7 mouse cellular contexts compared by ENCODE assay signal in the genomic region with DNA sequence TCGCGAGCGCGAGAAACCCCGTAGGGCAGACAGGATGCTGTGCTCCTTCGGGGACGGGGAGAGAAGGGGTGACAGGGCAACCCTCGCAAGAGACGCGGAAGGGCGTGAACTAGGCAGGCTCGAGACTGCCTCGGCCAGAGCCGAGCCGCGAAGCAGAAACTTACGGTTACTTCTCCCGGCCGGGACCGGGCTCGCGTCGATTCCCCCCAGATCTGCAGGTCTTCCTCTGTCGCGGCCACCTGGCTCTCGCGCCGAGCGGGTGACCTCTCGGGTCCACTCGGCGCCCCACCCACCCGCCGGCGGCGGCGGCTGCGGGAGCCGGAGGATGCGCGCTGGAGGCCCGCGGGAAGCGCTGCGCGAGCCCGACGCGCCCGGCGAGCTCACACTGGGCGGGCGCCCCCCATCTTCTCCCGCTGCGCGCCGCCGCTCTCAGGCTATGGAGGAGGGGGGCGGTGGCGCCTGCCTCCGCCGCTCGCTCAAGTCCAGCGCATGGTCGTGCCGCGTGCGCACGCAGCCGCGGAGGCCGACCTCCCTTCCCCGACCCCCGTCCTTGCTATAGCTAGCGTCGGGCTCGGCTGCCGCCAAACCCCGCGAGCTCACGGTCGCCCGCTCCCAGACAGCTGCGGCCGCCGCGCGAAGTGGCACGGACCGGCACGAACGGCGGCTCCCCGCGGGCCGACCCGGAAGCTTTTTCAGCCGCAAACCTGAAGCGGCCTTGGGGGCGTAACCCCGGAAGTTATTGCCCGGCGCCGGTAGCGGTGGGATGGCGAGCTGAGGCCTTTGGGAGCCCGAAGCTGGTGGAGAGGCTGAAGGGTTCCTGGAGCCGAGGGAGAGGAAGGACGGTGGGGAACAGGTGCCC. TPM values are rescaled to one million over a fixed set of nuclear protein-coding genes. Genes with fewer than 3 reads are reported as not detected.
DNase-seq lines count a peak whose midpoint lies in the region; ATAC-seq lines count a peak whose summit lies in the region.

A gene (minus strand): TSS at position 493 of the 859 bp plus-strand sequence.
A gene (plus strand): TSS at position 752 of the 859 bp plus-strand sequence.

- intact Hi-C loops in left cerebral cortex, postnatal 25 days (cut with DNase I), result loop anchor here (2.0 kb wide), 1 partner anchor 156 kb away; no protein-coding TSS in a partner anchor

- H3K9ac ChIP-seq in intestine, embryonic 15.5 days, result peak within 1 kb of the TSS; percentile 82

- peak within 1 kb of the TSS; percentile 95 for H3K4me3 ChIP-seq in intestine, embryonic 15.5 days (replicated peaks)
- H3K4me3 ChIP-seq in midbrain, embryonic 10.5 days, result peak within 1 kb of the TSS; percentile 89

- under 1% methylated on average over 108 of the region's 109 CpGs for WGBS in intestine, embryonic 15.5 days
- WGBS in midbrain, embryonic 10.5 days, result under 1% methylated on average over 99 of the region's 109 CpGs

- H3K9me3 ChIP-seq in intestine, embryonic 15.5 days, result no peaks in the 10 kb centered on the region
- no peaks in the 10 kb centered on the region for H3K9me3 ChIP-seq in midbrain, embryonic 10.5 days (replicated peaks)

- peak; percentile 95 for ATAC-seq in intestine, embryonic 15.5 days

- 0 out of 2 replicates have a peak, but pooled peaks cover 3% of the 10 kb centered on the region for H3K4me1 ChIP-seq in intestine, embryonic 15.5 days (replicated peaks)
- H3K4me1 ChIP-seq in midbrain, embryonic 10.5 days, result peaks cover 30% of the 10 kb centered on the region

- DNase-seq in adrenal gland, adult (ENCODE audit: inconsistent age in 2 of 2, low spot score in 1 of 2), result peak; percentile 92 to 98
- peak; percentile 91 for DNase-seq in embryo, embryonic 10.5 days (ENCODE audit: low spot score)
- DNase-seq in gastrocnemius, postnatal 25 days, result peak; percentile 88
- DNase-seq in left cerebral cortex, postnatal 25 days (ENCODE audit: low spot score in 2 of 2), result peak; percentile 92 to 94
- peak; percentile 90 for DNase-seq in midbrain, embryonic 10.5 days (ENCODE audit: low spot score)
- peak; percentile 92 for DNase-seq in right cerebral cortex, postnatal 4 days

- H3K36me3 ChIP-seq in intestine, embryonic 15.5 days, result no peaks in the 10 kb centered on the region
- no peaks in the 10 kb centered on the region for H3K36me3 ChIP-seq in midbrain, embryonic 10.5 days

- H3K27ac ChIP-seq in intestine, embryonic 15.5 days, result peak within 1 kb of the TSS; percentile 92
- H3K27ac ChIP-seq in midbrain, embryonic 10.5 days (replicated peaks), result peak within 1 kb of the TSS; percentile 94

- peak within 1 kb of the TSS; percentile 71 for H3K4me2 ChIP-seq in intestine, embryonic 15.5 days (replicated peaks)

- H3K27me3 ChIP-seq in intestine, embryonic 15.5 days (replicated peaks), result no peaks in the 10 kb centered on the region
- H3K27me3 ChIP-seq in midbrain, embryonic 10.5 days (ENCODE audit: low read depth, poor library complexity, severe bottlenecking), result no peaks in the 10 kb centered on the region

RNA-seq across cellular contexts. Expression of the first gene that starts in this region (rescaled TPM):
- 10 to 100 TPM; 14.5 to 17.3 TPM for total RNA-seq in gastrocnemius, postnatal 25 days (2021)
- polyA plus RNA-seq in intestine, embryonic 15.5 days (2015; fragmentation: Nextera tagmentation; extraction: Ambion mirVana), result 8.4 and 9.2 TPM in 2 replicates
- total RNA-seq in left cerebral cortex, postnatal 25 days (2021), result 10 to 100 TPM; 87.9 to 89.0 TPM
- polyA plus RNA-seq in midbrain, embryonic 10.5 days (2016; fragmentation: Nextera tagmentation; extraction: Ambion mirVana), result 9.5 and 11.5 TPM in 2 replicates

RNA-seq across cellular contexts. Expression of the second gene that starts in this region (rescaled TPM):
- 10 to 100 TPM; 14.5 to 15.3 TPM for total RNA-seq in gastrocnemius, postnatal 25 days (2021)
- 30.4 and 34.2 TPM in 2 replicates for polyA plus RNA-seq in intestine, embryonic 15.5 days (2015; fragmentation: Nextera tagmentation; extraction: Ambion mirVana)
- 10 to 100 TPM; 52.1 to 61.9 TPM for total RNA-seq in left cerebral cortex, postnatal 25 days (2021)
- 62.6 and 66.4 TPM in 2 replicates for polyA plus RNA-seq in midbrain, embryonic 10.5 days (2016; fragmentation: Nextera tagmentation; extraction: Ambion mirVana)

Comparison
In these comparisons a context has a peak if more than half of its experiments do, and no peak if none do; other contexts are left out.
1. Peak in every context shown above with its lines: DNase-seq, ATAC-seq, H3K4me3 ChIP-seq and H3K27ac ChIP-seq.
2. RNA of the first gene that starts in this region (total RNA-seq): 87.9 to 89.0 TPM in left cerebral cortex, postnatal 25 days; 14.5 to 17.3 TPM in gastrocnemius, postnatal 25 days; every median in the first group is over 4 times any median in the second.